Mouse (Mus musculus): ENCODE results near the gene Gp1ba. TPM values are rescaled to one million over a fixed set of nuclear protein-coding genes. Genes with fewer than 3 reads are reported as not detected.

Gene Gp1ba
- polyA plus RNA-seq, 1 experiment from 2014 or later = 0.15 TPM

GRCm38 (mm10) chr11:70630129-70630528, 8.8 kb upstream of the Gp1ba start:
- H3K9me3 ChIP-seq (replicated peaks) = no peaks in the 10 kb centered on the region
- ATAC-seq (ENCODE audit: low FRiP score) = no peak
- no peaks in the 10 kb centered on the region for H3K36me3 ChIP-seq
- H3K27me3 ChIP-seq (replicated peaks) = no peaks in the 10 kb centered on the region
- no peak overlapping the region for H3K4me2 ChIP-seq
- H3K4me3 ChIP-seq (replicated peaks) = no peak overlapping the region
- H3K9ac ChIP-seq (replicated peaks) = no peak overlapping the region
- no peaks in the 10 kb centered on the region for H3K4me1 ChIP-seq
- 79% methylated on average over 7 of the region's 7 CpGs for WGBS
- H3K27ac ChIP-seq (replicated peaks) = no peak overlapping the region

- H3K4me1 ChIP-seq = no peaks in the 10 kb centered on the region
- H3K27me3 ChIP-seq (replicated peaks) = no peaks in the 10 kb centered on the region
- no peaks in the 10 kb centered on the region for H3K36me3 ChIP-seq
- no peak overlapping the region for H3K27ac ChIP-seq (replicated peaks)
- H3K9ac ChIP-seq (replicated peaks) = no peak overlapping the region
- no peaks in the 10 kb centered on the region for H3K9me3 ChIP-seq (replicated peaks)
- no peak for ATAC-seq (ENCODE audit: low FRiP score)
- H3K4me3 ChIP-seq (replicated peaks) = no peak overlapping the region
- H3K4me2 ChIP-seq = no peak overlapping the region
- 84% methylated on average over 4 of the region's 4 CpGs for WGBS
Observed at GRCm38 (mm10) chr11:70635601-70636000, 3.3 kb upstream of the Gp1ba start.

GRCm38 (mm10) chr11:70637764-70638163, 1.2 kb upstream of the Gp1ba start:
- 89% methylated on average over 1 of the region's 1 CpGs for WGBS
- ATAC-seq (ENCODE audit: low FRiP score) = no peak
- peaks cover 5% of the 10 kb centered on the region for H3K36me3 ChIP-seq
- no peak overlapping the region for H3K4me2 ChIP-seq
- no peaks in the 10 kb centered on the region for H3K9me3 ChIP-seq (replicated peaks)
- H3K4me3 ChIP-seq (replicated peaks) = no peak overlapping the region
- H3K27me3 ChIP-seq (replicated peaks) = no peaks in the 10 kb centered on the region
- H3K9ac ChIP-seq (replicated peaks) = no peak overlapping the region
- no peak overlapping the region for H3K27ac ChIP-seq (replicated peaks)
- H3K4me1 ChIP-seq = no peaks in the 10 kb centered on the region

GRCm38 (mm10) chr11:70638293-70638692, 629 bp upstream of the Gp1ba start:
- Histone ChIP-seq H3K9ac (replicated peaks) (no peak overlapping the region), H3K4me3 (replicated peaks) (no peak overlapping the region), H3K27ac (replicated peaks) (no peak overlapping the region), H3K4me2 (no peak overlapping the region), H3K4me1 (no peaks in the 10 kb centered on the region), H3K9me3 (replicated peaks) (no peaks in the 10 kb centered on the region), H3K27me3 (replicated peaks) (no peaks in the 10 kb centered on the region), H3K36me3 (peaks cover 7% of the 10 kb centered on the region)
- no peak for ATAC-seq (ENCODE audit: low FRiP score)
- 98% methylated on average over 1 of the region's 1 CpGs for WGBS

- no peak for ATAC-seq (ENCODE audit: low FRiP score)
- no peak overlapping the region for H3K27ac ChIP-seq (replicated peaks)
- no peaks in the 10 kb centered on the region for H3K27me3 ChIP-seq (replicated peaks)
- no peak overlapping the region for H3K4me3 ChIP-seq (replicated peaks)
- H3K9me3 ChIP-seq (replicated peaks) = no peaks in the 10 kb centered on the region
- H3K9ac ChIP-seq (replicated peaks) = no peak overlapping the region
- no peak overlapping the region for H3K4me2 ChIP-seq
- peaks cover 5% of the 10 kb centered on the region for H3K4me1 ChIP-seq
- 87% methylated on average over 8 of the region's 8 CpGs for WGBS
- H3K36me3 ChIP-seq = peaks cover 18% of the 10 kb centered on the region
Observed at GRCm38 (mm10) chr11:70639976-70640375, 1.1 kb downstream of the Gp1ba start.

GRCm38 (mm10) chr11:70641241-70641640, 2.3 kb downstream of the Gp1ba start:
- no peak overlapping the region for H3K9ac ChIP-seq (replicated peaks)
- H3K27ac ChIP-seq (replicated peaks) = no peak overlapping the region
- WGBS = 82% methylated on average over 7 of the region's 7 CpGs
- H3K4me3 ChIP-seq (replicated peaks) = no peak overlapping the region
- no peak overlapping the region for H3K4me2 ChIP-seq
- peaks cover 18% of the 10 kb centered on the region for H3K4me1 ChIP-seq
- H3K36me3 ChIP-seq = peaks cover 24% of the 10 kb centered on the region
- ATAC-seq (ENCODE audit: low FRiP score) = no peak
- H3K27me3 ChIP-seq (replicated peaks) = no peaks in the 10 kb centered on the region
- no peaks in the 10 kb centered on the region for H3K9me3 ChIP-seq (replicated peaks)

- no peaks in the 10 kb centered on the region for H3K9me3 ChIP-seq (replicated peaks)
- H3K27ac ChIP-seq (replicated peaks) = no peak overlapping the region
- no peak for ATAC-seq (ENCODE audit: low FRiP score)
- H3K4me2 ChIP-seq = no peak overlapping the region
- H3K9ac ChIP-seq (replicated peaks) = no peak overlapping the region
- peaks cover 24% of the 10 kb centered on the region for H3K36me3 ChIP-seq
- peaks cover 26% of the 10 kb centered on the region for H3K4me1 ChIP-seq
- no peaks in the 10 kb centered on the region for H3K27me3 ChIP-seq (replicated peaks)
- H3K4me3 ChIP-seq (replicated peaks) = no peak overlapping the region
- WGBS = 92% methylated on average over 6 of the region's 6 CpGs
Observed at GRCm38 (mm10) chr11:70643051-70643450, 4.1 kb downstream of the Gp1ba start.

- Histone ChIP-seq H3K9ac (replicated peaks) (no peak overlapping the region), H3K36me3 (peaks cover 34% of the 10 kb centered on the region)
Observed at GRCm38 (mm10) chr11:70644564-70645103, 5.7 kb downstream of the Gp1ba start.

GRCm38 (mm10) chr11:70645461-70646258, 6.7 kb downstream of the Gp1ba start:
- Histone ChIP-seq H3K27ac (replicated peaks) (peak overlapping the region; percentile 97), H3K27me3 (replicated peaks) (no peaks in the 10 kb centered on the region), H3K9me3 (replicated peaks) (no peaks in the 10 kb centered on the region), H3K9ac (replicated peaks) (peak overlapping the region; percentile 90), H3K4me2 (peak overlapping the region; percentile 100), H3K36me3 (peaks cover 44% of the 10 kb centered on the region), H3K4me1 (peaks cover 49% of the 10 kb centered on the region), H3K4me3 (replicated peaks) (peak overlapping the region; percentile 76)
- 91% methylated on average over 12 of the region's 12 CpGs for WGBS
- no peak for ATAC-seq (ENCODE audit: low FRiP score)

More at GRCm38 (mm10) chr11:70644564-70645103, 5.7 kb downstream of the Gp1ba start:
- H3K27ac ChIP-seq (replicated peaks) = no peak overlapping the region
- H3K27me3 ChIP-seq (replicated peaks) = no peaks in the 10 kb centered on the region
- H3K9me3 ChIP-seq (replicated peaks) = no peaks in the 10 kb centered on the region
- H3K4me2 ChIP-seq = no peak overlapping the region
- WGBS = 94% methylated on average over 8 of the region's 8 CpGs
- no peak for ATAC-seq (ENCODE audit: low FRiP score)
- H3K4me3 ChIP-seq (replicated peaks) = no peak overlapping the region
- H3K4me1 ChIP-seq = peaks cover 41% of the 10 kb centered on the region

GRCm38 (mm10) chr11:70646259-70646555, 7.3 kb downstream of the Gp1ba start:
- Histone ChIP-seq H3K4me2 (peak overlapping the region; percentile 100), H3K9me3 (replicated peaks) (no peaks in the 10 kb centered on the region), H3K27ac (replicated peaks) (peak overlapping the region; percentile 97), H3K9ac (replicated peaks) (peak overlapping the region; percentile 90), H3K36me3 (peaks cover 50% of the 10 kb centered on the region), H3K4me1 (peaks cover 54% of the 10 kb centered on the region), H3K27me3 (replicated peaks) (no peaks in the 10 kb centered on the region), H3K4me3 (replicated peaks) (peak overlapping the region; percentile 76)
- no peak for ATAC-seq (ENCODE audit: low FRiP score)
- 21% methylated on average over 3 of the region's 3 CpGs for WGBS

- under 1% methylated on average over 63 of the region's 63 CpGs for WGBS
- peak; percentile 92 for ATAC-seq (ENCODE audit: low FRiP score)
- H3K36me3 ChIP-seq = peaks cover 57% of the 10 kb centered on the region
Observed at GRCm38 (mm10) chr11:70646691-70647650, 8.0 kb downstream of the Gp1ba start, which contains the start of the genes Rnf167 and Slc25a11. Gene Rnf167 (plus strand): TSS chr11:70647235. Gene Slc25a11 (minus strand): TSS chr11:70647479.

More at GRCm38 (mm10) chr11:70646691-70647650, 8.0 kb downstream of the Gp1ba start, which contains the start of the genes Rnf167 and Slc25a11:
- H3K9ac ChIP-seq (replicated peaks) = peak within 1 kb of the TSS; percentile 90
- no peaks in the 10 kb centered on the region for H3K27me3 ChIP-seq (replicated peaks)
- peak within 1 kb of the TSS; percentile 100 for H3K4me2 ChIP-seq
- H3K9me3 ChIP-seq (replicated peaks) = no peaks in the 10 kb centered on the region
- peak within 1 kb of the TSS; percentile 76 for H3K4me3 ChIP-seq (replicated peaks)
- H3K4me1 ChIP-seq = peaks cover 61% of the 10 kb centered on the region
- peak within 1 kb of the TSS; percentile 97 for H3K27ac ChIP-seq (replicated peaks)
